8 mouse cellular contexts compared by ENCODE assay signal in genomic region chr4:154749160-154749559, GRCm38 (mm10).
A peak's percentile ranks its signal among the peaks of the same experiment; 100 is the strongest.
DNase-seq lines count a peak whose midpoint lies in the region; ATAC-seq lines count a peak whose summit lies in the region.

No protein-coding gene starts in this region.

- peak; percentile 49 to 66 for DNase-seq in cerebellum, postnatal 10 days
- peak; percentile 11 to 30 for DNase-seq in left cerebral cortex, adult 18-20 months (ENCODE audit: low spot score in 2 of 2)
- DNase-seq in left cerebral cortex, postnatal 14 days (ENCODE audit: low spot score in 2 of 2) = no peak
- peak; percentile 46 for DNase-seq in adrenal gland, postnatal 10 days
- DNase-seq in kidney, postnatal 25 days = peak; percentile 40 to 49
- DNase-seq in retina, postnatal 7 days (ENCODE audit: low read depth, low spot score) = peak; percentile 28
- DNase-seq in right cerebral cortex, postnatal 4 days = no peak

- intact Hi-C loops in left cerebral cortex, postnatal 14 days (cut with DNase I) = no loop called here

- ATAC-seq in cerebellum, adult (ENCODE audit: insufficient number of reproducible peaks, low FRiP score, low TSS enrichment) = no peak

Comparison
In these comparisons a context has a peak if more than half of its experiments do, and no peak if none do; other contexts are left out.
1. DNase-seq: peak in cerebellum, postnatal 10 days (2 of 2), left cerebral cortex, adult 18-20 months (2 of 2), adrenal gland, postnatal 10 days (single experiment), kidney, postnatal 25 days (2 of 2) and retina, postnatal 7 days (single experiment); none in left cerebral cortex, postnatal 14 days (0 of 2) and right cerebral cortex, postnatal 4 days (single experiment).